Mouse (Mus musculus) heart, embryonic 10.5 days (tissue): Measurements from ENCODE around the gene Gng11. TPM values are rescaled to one million over a fixed set of nuclear protein-coding genes. Genes with fewer than 3 reads are reported as not detected.

Experiments
- DNase-seq: peaks from one replicate; pipeline ENCODE4 v3.0.0-alpha.2; 2017; ENCODE audit warnings: low spot score
- H3K27ac ChIP-seq: fragments of 300-500 bp; sonication (generic); 2 replicates; pipeline ENCODE4 v1.5.1; 2016; ENCODE audit warnings: mild to moderate bottlenecking
- H3K27me3 ChIP-seq: fragments of 300-500 bp; sonication (generic); 2 replicates; pipeline ENCODE4 v1.6.1; 2016; ENCODE audit warnings: mild to moderate bottlenecking; ENCODE audit not compliant: poor library complexity, insufficient read depth, severe bottlenecking
- H3K36me3 ChIP-seq: fragments of 300-500 bp; sonication (generic); 2 replicates; pipeline ENCODE4 v1.6.1; 2016; ENCODE audit warnings: mild to moderate bottlenecking, moderate library complexity
- H3K4me1 ChIP-seq: fragments of 300-500 bp; sonication (generic); 2 replicates; pipeline ENCODE4 v1.6.1; 2016; ENCODE audit warnings: mild to moderate bottlenecking
- H3K4me3 ChIP-seq: fragments of 300-500 bp; sonication (generic); 2 replicates; pipeline ENCODE4 v1.5.1; 2016; ENCODE audit warnings: mild to moderate bottlenecking, moderate library complexity
- H3K9me3 ChIP-seq: fragments of 300-500 bp; sonication (generic); 2 replicates; pipeline ENCODE4 v1.6.1; 2016; ENCODE audit warnings: mild to moderate bottlenecking, moderate library complexity
- WGBS: fragments of 180-500 bp; shearing (Covaris S2); methylation state at CpG from one replicate; pipeline ENCODE4 v1.1.7; 2016; 5-methylcytosine and 5-hydroxymethylcytosine counted together
- polyA plus RNA-seq: library from polyadenylated mRNA; unstranded; fragments of >200 nt; fragmentation: Nextera tagmentation; extraction: Ambion mirVana; gene quantifications from 2 replicates; pipeline ENCODE4 v1.2.1, GENCODE M21; 2016

The Gng11 gene
- polyA plus RNA-seq, result 49.5 and 57.8 TPM in 2 replicates

GRCm38 (mm10) chr6:4003890-4004306 is at the start of gene Gng11:
Gene Gng11 (plus strand): TSS chr6:4003904.
- Histone ChIP-seq H3K9me3 (no peaks in the 10 kb centered on the region), H3K27ac (peak within 1 kb of the TSS; percentile 94), H3K4me3 (peak within 1 kb of the TSS; percentile 70), H3K27me3 (no peaks in the 10 kb centered on the region), H3K4me1 (0 out of 2 replicates have a peak, but pooled peaks cover 10% of the 10 kb centered on the region), H3K36me3 (no peaks in the 10 kb centered on the region)
- DNase-seq, result peak; percentile 84
- WGBS, result under 1% methylated on average over 19 of the region's 19 CpGs

GRCm38 (mm10) chr6:3954969-3955368 is 48.7 kb upstream of the Gng11 start:
- Histone ChIP-seq H3K36me3 (no peaks in the 10 kb centered on the region), H3K4me3 (no peak overlapping the region), H3K9me3 (no peaks in the 10 kb centered on the region), H3K27ac (no peak overlapping the region), H3K27me3 (no peaks in the 10 kb centered on the region), H3K4me1 (no peaks in the 10 kb centered on the region)
- DNase-seq, result no peak
- WGBS, result 57% methylated on average over 4 of the region's 4 CpGs

GRCm38 (mm10) chr6:3967676-3968626 is 35.8 kb upstream of the Gng11 start:
- Histone ChIP-seq H3K36me3 (no peaks in the 10 kb centered on the region), H3K4me1 (no peaks in the 10 kb centered on the region), H3K27ac (peak overlapping the region; percentile 74), H3K9me3 (no peaks in the 10 kb centered on the region), H3K27me3 (no peaks in the 10 kb centered on the region; the same call in 1 of the 2 replicates), H3K4me3 (peak overlapping the region; percentile 59)
- 12% methylated on average over 31 of the region's 31 CpGs for WGBS
- DNase-seq, result peak; percentile 76

GRCm38 (mm10) chr6:3973679-3974078 is 30.0 kb upstream of the Gng11 start:
- H3K4me1 ChIP-seq, result no peaks in the 10 kb centered on the region
- WGBS, result 60% methylated on average over 1 of the region's 1 CpGs
- no peak overlapping the region for H3K27ac ChIP-seq
- H3K4me3 ChIP-seq, result no peak overlapping the region
- no peaks in the 10 kb centered on the region for H3K36me3 ChIP-seq
- no peak for DNase-seq
- no peaks in the 10 kb centered on the region for H3K9me3 ChIP-seq
- no peaks in the 10 kb centered on the region for H3K27me3 ChIP-seq

GRCm38 (mm10) chr6:3982661-3983284 is 20.9 kb upstream of the Gng11 start:
- no peak for DNase-seq
- no peak overlapping the region for H3K27ac ChIP-seq
- H3K9me3 ChIP-seq, result no peaks in the 10 kb centered on the region
- H3K4me3 ChIP-seq, result no peak overlapping the region
- H3K4me1 ChIP-seq, result no peaks in the 10 kb centered on the region
- H3K36me3 ChIP-seq, result no peaks in the 10 kb centered on the region
- 84% methylated on average over 5 of the region's 5 CpGs for WGBS
- H3K27me3 ChIP-seq, result no peaks in the 10 kb centered on the region

GRCm38 (mm10) chr6:3988750-3989149 is 15.0 kb upstream of the Gng11 start, which contains the start of gene Tfpi2:
Gene Tfpi2 (minus strand): TSS chr6:3988919.
- Histone ChIP-seq H3K27ac (no peak within 1 kb of the TSS), H3K4me1 (no peaks in the 10 kb centered on the region), H3K27me3 (no peaks in the 10 kb centered on the region), H3K4me3 (no peak within 1 kb of the TSS), H3K36me3 (no peaks in the 10 kb centered on the region), H3K9me3 (no peaks in the 10 kb centered on the region)
- no peak for DNase-seq
- 76% methylated on average over 3 of the region's 3 CpGs for WGBS

- no peaks in the 10 kb centered on the region for H3K27me3 ChIP-seq
- H3K9me3 ChIP-seq, result no peaks in the 10 kb centered on the region
- no peak within 1 kb of the TSS for H3K4me3 ChIP-seq
- no peak within 1 kb of the TSS for H3K27ac ChIP-seq
- H3K4me1 ChIP-seq, result no peaks in the 10 kb centered on the region
- H3K36me3 ChIP-seq, result no peaks in the 10 kb centered on the region
- no peak for DNase-seq
- WGBS, result 79% methylated on average over 6 of the region's 6 CpGs
Observed at GRCm38 (mm10) chr6:3993492-3993891, 10.2 kb upstream of the Gng11 start, which contains the start of gene Gngt1. Gene Gngt1 (plus strand): TSS chr6:3993792.

- H3K27me3 ChIP-seq, result no peaks in the 10 kb centered on the region
- no peaks in the 10 kb centered on the region for H3K4me1 ChIP-seq
- H3K4me3 ChIP-seq, result no peak overlapping the region
- no peak for DNase-seq
- no peaks in the 10 kb centered on the region for H3K36me3 ChIP-seq
- 70% methylated on average over 4 of the region's 4 CpGs for WGBS
- H3K9me3 ChIP-seq, result no peaks in the 10 kb centered on the region
- H3K27ac ChIP-seq, result no peak overlapping the region
Observed at GRCm38 (mm10) chr6:3998089-3998488, 5.6 kb upstream of the Gng11 start.

- Histone ChIP-seq H3K4me3 (no peak overlapping the region), H3K36me3 (no peaks in the 10 kb centered on the region), H3K27me3 (no peaks in the 10 kb centered on the region), H3K27ac (no peak overlapping the region), H3K4me1 (0 out of 2 replicates have a peak, but pooled peaks cover 3% of the 10 kb centered on the region), H3K9me3 (no peaks in the 10 kb centered on the region)
- 64% methylated on average over 6 of the region's 6 CpGs for WGBS
- DNase-seq, result no peak
Observed at GRCm38 (mm10) chr6:3999296-3999695, 4.4 kb upstream of the Gng11 start.

- WGBS, result 71% methylated on average over 3 of the region's 3 CpGs
- no peak overlapping the region for H3K27ac ChIP-seq
- H3K4me3 ChIP-seq, result no peak overlapping the region
- H3K4me1 ChIP-seq, result 0 out of 2 replicates have a peak, but pooled peaks cover 7% of the 10 kb centered on the region
- no peaks in the 10 kb centered on the region for H3K9me3 ChIP-seq
- no peaks in the 10 kb centered on the region for H3K36me3 ChIP-seq
- H3K27me3 ChIP-seq, result no peaks in the 10 kb centered on the region
- DNase-seq, result no peak
Observed at GRCm38 (mm10) chr6:4000716-4001115, 3.0 kb upstream of the Gng11 start.

GRCm38 (mm10) chr6:4003445-4003844 is 259 bp upstream of the Gng11 start:
- no peaks in the 10 kb centered on the region for H3K27me3 ChIP-seq
- H3K4me3 ChIP-seq, result peak overlapping the region; percentile 70
- WGBS, result 43% methylated on average over 4 of the region's 4 CpGs
- 0 out of 2 replicates have a peak, but pooled peaks cover 7% of the 10 kb centered on the region for H3K4me1 ChIP-seq
- peak overlapping the region; percentile 94 for H3K27ac ChIP-seq
- no peaks in the 10 kb centered on the region for H3K36me3 ChIP-seq
- H3K9me3 ChIP-seq, result no peaks in the 10 kb centered on the region
- no peak for DNase-seq

GRCm38 (mm10) chr6:4004808-4005207 is 1.1 kb downstream of the Gng11 start:
- peak overlapping the region; percentile 70 for H3K4me3 ChIP-seq
- WGBS, result 65% methylated on average over 2 of the region's 2 CpGs
- no peaks in the 10 kb centered on the region for H3K9me3 ChIP-seq
- H3K4me1 ChIP-seq, result 0 out of 2 replicates have a peak, but pooled peaks cover 11% of the 10 kb centered on the region
- H3K27me3 ChIP-seq, result no peaks in the 10 kb centered on the region
- DNase-seq, result no peak
- H3K36me3 ChIP-seq, result no peaks in the 10 kb centered on the region
- H3K27ac ChIP-seq, result peak overlapping the region; percentile 94; the same call in 1 of the 2 replicates
